Mouse (Mus musculus): ENCODE data around the gene Lyz2. TPM values are rescaled to one million over a fixed set of nuclear protein-coding genes. Genes with fewer than 3 reads are reported as not detected.
"Not testable (repeated sequence)": the region's sequence is repeated elsewhere in the genome, so short reads cannot be mapped to it uniquely, and the experiment has no call there.

The Lyz2 gene
- total and polyA plus RNA-seq, 3 experiments = not detected

DNA sequence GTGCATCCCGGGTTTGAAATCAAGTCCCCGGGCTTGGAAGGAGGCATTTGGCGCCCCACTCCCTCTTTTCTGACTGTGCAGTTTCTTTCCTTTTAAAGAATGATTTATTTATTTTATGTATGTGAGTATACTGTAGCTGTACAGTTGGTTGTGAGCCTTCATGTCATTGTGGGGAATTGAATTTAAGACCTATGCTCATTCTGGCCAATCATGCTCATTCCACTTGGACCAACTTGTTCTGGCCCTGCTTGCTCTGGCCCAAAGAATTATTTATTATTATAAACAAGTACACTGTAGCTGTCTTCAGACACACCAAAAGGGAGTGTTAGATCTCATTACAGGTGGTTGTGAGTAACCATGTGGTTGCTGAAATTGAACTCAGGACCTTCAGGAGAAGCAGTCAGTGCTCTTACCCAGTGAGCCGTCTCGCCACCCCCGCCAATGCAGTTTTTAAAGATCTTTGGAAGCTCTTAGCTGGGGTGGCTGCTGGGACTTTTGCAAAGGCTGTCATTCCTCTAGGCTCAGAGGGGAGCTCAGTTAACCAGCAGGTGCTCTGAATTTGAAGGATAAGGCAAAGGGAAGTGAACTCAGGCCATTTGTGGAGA, 4.3 kb upstream of the Lyz2 start:
- TF ChIP-seq POLR2AphosphoS5 (IDR thresholded peaks at IDR 0.05; ENCODE audit: borderline replicate concordance, low read depth, low read length) = no peak
- TF ChIP-seq MXI1 (IDR thresholded peaks at IDR 0.05; ENCODE audit: low read depth, low read length) = no peak
- TF ChIP-seq TCF12 (IDR thresholded peaks at IDR 0.05; ENCODE audit: low read depth, low read length) = no peak
- TF ChIP-seq NRF1 (IDR thresholded peaks at IDR 0.05; ENCODE audit: insufficient read depth, low read depth, low read length, poor library complexity, severe bottlenecking) = no peak
- TF ChIP-seq MAX (IDR thresholded peaks at IDR 0.05; ENCODE audit: low read length) = no peak
- H3K4me1 ChIP-seq (ENCODE audit: control insufficient read depth in 1 of 2, insufficient read depth in 2 of 2, low read length in 2 of 2) = no peaks in the 10 kb centered on the region

DNA sequence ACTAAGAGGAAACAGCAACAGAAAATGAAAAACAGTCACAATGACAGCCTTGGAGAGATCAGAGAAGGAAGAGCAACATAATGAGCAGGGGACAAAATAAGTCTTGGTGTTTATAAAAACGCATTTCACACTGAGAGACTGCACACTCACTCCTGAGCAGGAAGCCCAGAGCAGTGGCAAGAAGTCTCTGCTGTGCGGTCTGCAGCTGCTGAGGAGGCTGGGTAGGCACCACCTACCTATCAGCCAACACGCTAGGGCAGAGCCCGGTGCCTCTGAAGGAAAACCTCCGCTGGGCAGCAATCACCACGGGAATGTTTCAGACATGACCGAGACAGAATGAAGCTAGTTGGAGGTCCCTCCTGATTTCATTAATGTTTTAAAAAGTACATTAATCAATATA, 3.5 kb upstream of the Lyz2 start:
- H3K4me3 ChIP-seq (ENCODE audit: control insufficient read depth in 1 of 2, insufficient read depth in 1 of 2, low read depth in 2 of 2, low read length in 2 of 2); H3K27ac ChIP-seq (ENCODE audit: control insufficient read depth, low read depth, low read length); H3K27me3 ChIP-seq (ENCODE audit: control insufficient read depth in 1 of 2, insufficient read depth in 2 of 2, low read length in 2 of 2): not testable (repeated sequence)

More for the DNA sequence above, 4.3 kb upstream of the Lyz2 start:
- Histone ChIP-seq H3K79me2 (ENCODE audit: control insufficient read depth, insufficient read depth, low read length, poor library complexity) (no peaks in the 10 kb centered on the region), H3K27ac (ENCODE audit: control insufficient read depth, low read depth, low read length) (no peak overlapping the region), H3K4me3 (ENCODE audit: control insufficient read depth in 1 of 2, insufficient read depth in 1 of 2, low read depth in 2 of 2, low read length in 2 of 2) (no peak overlapping the region), H3K27me3 (ENCODE audit: control insufficient read depth in 1 of 2, insufficient read depth in 2 of 2, low read length in 2 of 2) (peaks cover 6 to 7% of the 10 kb centered on the region in 2 experiments), H3K9ac (ENCODE audit: control insufficient read depth, low read depth, low read length, poor library complexity, severe bottlenecking) (no peak overlapping the region), H3K36me3 (ENCODE audit: control insufficient read depth in 1 of 2, insufficient read depth in 2 of 2, low read length in 2 of 2) (no peaks in the 10 kb centered on the region), H3K9me3 (replicated peaks; ENCODE audit: insufficient read depth, low read length) (no peaks in the 10 kb centered on the region)
- no peak for DNase-seq (ENCODE audit: low read depth, low spot score)

DNA sequence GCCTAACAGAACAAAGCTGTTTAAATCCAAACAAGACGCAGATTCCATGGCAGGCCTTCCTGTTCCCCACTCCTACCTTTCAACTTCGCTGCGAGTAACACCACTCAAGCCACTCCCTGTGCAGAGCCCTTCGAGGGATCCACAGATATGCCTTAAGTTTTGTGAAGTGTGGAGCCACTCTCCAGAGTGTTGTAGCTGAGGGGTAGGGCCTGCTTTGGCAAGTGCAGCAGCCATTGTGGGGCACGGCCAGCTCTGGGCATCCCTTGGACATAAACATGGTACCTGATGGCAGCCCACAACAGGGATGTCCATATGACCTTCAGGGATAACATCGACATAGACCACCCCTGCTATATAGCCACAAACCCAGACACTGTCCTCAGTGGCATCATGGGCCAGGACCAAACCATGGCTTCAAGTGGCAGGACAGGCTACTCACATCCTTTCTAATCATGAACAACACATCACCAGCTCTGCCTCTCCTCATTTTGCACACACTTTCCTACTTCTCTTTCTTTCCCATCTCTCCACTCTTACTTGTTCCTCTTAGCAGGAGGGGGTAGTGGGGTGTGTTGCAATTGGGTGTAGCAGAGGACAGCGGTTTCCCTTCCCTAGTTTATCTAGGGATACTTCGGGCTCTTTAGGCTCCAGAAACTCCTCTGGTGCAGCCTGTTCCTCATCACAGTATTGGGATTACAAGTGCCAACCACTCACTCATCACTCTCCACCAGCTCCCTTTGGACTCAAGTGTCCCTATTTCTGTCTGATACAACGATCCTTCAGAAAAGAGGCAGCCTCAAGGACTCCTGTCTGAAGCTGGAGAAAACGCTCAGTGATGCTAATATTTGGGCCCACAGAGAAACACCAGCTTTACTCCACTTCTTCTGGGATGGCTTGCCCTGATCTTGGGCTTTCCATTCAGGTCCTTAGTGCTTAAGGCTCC, 2.7 kb upstream of the Lyz2 start:
- Histone ChIP-seq H3K36me3 (ENCODE audit: control insufficient read depth in 1 of 2, insufficient read depth in 2 of 2, low read length in 2 of 2) (no peaks in the 10 kb centered on the region), H3K9ac (ENCODE audit: control insufficient read depth, low read depth, low read length, poor library complexity, severe bottlenecking) (no peak overlapping the region), H3K79me2 (ENCODE audit: control insufficient read depth, insufficient read depth, low read length, poor library complexity) (no peaks in the 10 kb centered on the region), H3K27ac (ENCODE audit: control insufficient read depth, low read depth, low read length) (no peak overlapping the region), H3K27me3 (ENCODE audit: control insufficient read depth in 1 of 2, insufficient read depth in 2 of 2, low read length in 2 of 2) (peaks cover 2 to 7% of the 10 kb centered on the region in 2 experiments), H3K4me1 (ENCODE audit: control insufficient read depth in 1 of 2, insufficient read depth in 2 of 2, low read length in 2 of 2) (no peaks in the 10 kb centered on the region), H3K9me3 (replicated peaks; ENCODE audit: insufficient read depth, low read length) (no peaks in the 10 kb centered on the region), H3K4me3 (ENCODE audit: control insufficient read depth in 1 of 2, insufficient read depth in 1 of 2, low read depth in 2 of 2, low read length in 2 of 2) (no peak overlapping the region)
- no peak for DNase-seq (ENCODE audit: low read depth, low spot score)
- no peak for TF ChIP-seq CTCF (IDR thresholded peaks at IDR 0.05 in 2 of 3, conservative IDR thresholded peaks at IDR 0.05 in 1 of 3; ENCODE audit: control insufficient read depth in 1 of 3, insufficient read depth in 1 of 3, low read depth in 2 of 3, low read length in 3 of 3, poor library complexity in 1 of 3, severe bottlenecking in 1 of 3)
- TF ChIP-seq MAZ (IDR thresholded peaks at IDR 0.05; ENCODE audit: low read depth, low read length) = no peak
- TF ChIP-seq ZKSCAN1 (IDR thresholded peaks at IDR 0.05; ENCODE audit: low read depth, low read length) = no peak
- no peak for TF ChIP-seq SMC3 (IDR thresholded peaks at IDR 0.05; ENCODE audit: low read depth, low read length)
- no peak for TF ChIP-seq GABPA (IDR thresholded peaks at IDR 0.05; ENCODE audit: low read depth, low read length)
- TF ChIP-seq POLR2A (IDR thresholded peaks at IDR 0.05; ENCODE audit: control insufficient read depth in 1 of 2, insufficient read depth in 1 of 2, low read depth in 1 of 2, low read length in 2 of 2, poor library complexity in 1 of 2) = no peak
- no peak for TF ChIP-seq RAD21 (IDR thresholded peaks at IDR 0.05; ENCODE audit: low read depth, low read length)
- no peak for TF ChIP-seq ELF1 (IDR thresholded peaks at IDR 0.05; ENCODE audit: low read depth, low read length)
- no peak for TF ChIP-seq E2F4 (IDR thresholded peaks at IDR 0.05; ENCODE audit: borderline replicate concordance, low read depth, low read length)
- TF ChIP-seq ZMIZ1 (IDR thresholded peaks at IDR 0.05; ENCODE audit: low read depth, low read length) = no peak
- no peak for TF ChIP-seq RCOR1 (IDR thresholded peaks at IDR 0.05; ENCODE audit: low read depth, low read length)
- TF ChIP-seq TCF12 (IDR thresholded peaks at IDR 0.05; ENCODE audit: low read depth, low read length) = no peak
- no peak for TF ChIP-seq TAL1 (IDR thresholded peaks at IDR 0.05; ENCODE audit: low read length)
- no peak for TF ChIP-seq BHLHE40 (IDR thresholded peaks at IDR 0.05; ENCODE audit: borderline replicate concordance, low read depth, low read length)
- no peak for TF ChIP-seq MAFK (IDR thresholded peaks at IDR 0.05; ENCODE audit: borderline replicate concordance, low read depth, low read length)
- no peak for TF ChIP-seq GATA1 (IDR thresholded peaks at IDR 0.05; ENCODE audit: low read depth, low read length)

More for the DNA sequence above, 3.5 kb upstream of the Lyz2 start:
- not testable (repeated sequence) for H3K4me1 ChIP-seq (ENCODE audit: control insufficient read depth in 1 of 2, insufficient read depth in 2 of 2, low read length in 2 of 2); H3K79me2 ChIP-seq (ENCODE audit: control insufficient read depth, insufficient read depth, low read length, poor library complexity); H3K9ac ChIP-seq (ENCODE audit: control insufficient read depth, low read depth, low read length, poor library complexity, severe bottlenecking); H3K9me3 ChIP-seq (replicated peaks; ENCODE audit: insufficient read depth, low read length); H3K36me3 ChIP-seq (ENCODE audit: control insufficient read depth in 1 of 2, insufficient read depth in 2 of 2, low read length in 2 of 2); DNase-seq (ENCODE audit: low read depth, low spot score)
